Mouse (Mus musculus): Measurements from ENCODE around the gene Gucd1.
"Not testable (repeated sequence)": the region's sequence is repeated elsewhere in the genome, so short reads cannot be mapped to it uniquely, and the experiment has no call there.

The Gucd1 gene

DNA sequence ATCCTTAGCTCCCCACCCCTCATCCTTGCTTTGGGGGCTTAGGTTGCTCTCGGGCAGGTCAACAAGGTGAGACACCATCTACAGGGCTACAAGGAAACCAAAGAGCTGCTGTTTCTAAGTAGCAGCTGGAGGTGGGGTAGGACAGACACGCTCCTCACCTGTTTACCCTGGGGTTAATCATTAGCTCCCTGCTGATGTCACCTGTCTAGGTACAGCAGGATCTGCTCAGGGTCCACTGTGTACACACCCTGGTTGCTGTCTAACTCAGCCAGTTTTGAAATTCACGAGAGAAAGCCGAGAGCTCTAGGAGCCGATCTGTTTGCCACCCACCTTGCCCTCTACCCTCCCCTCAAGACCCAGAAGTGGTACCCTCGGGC lies 88.8 kb downstream of the Gucd1 start:
- DNase-seq = no peak

DNA sequence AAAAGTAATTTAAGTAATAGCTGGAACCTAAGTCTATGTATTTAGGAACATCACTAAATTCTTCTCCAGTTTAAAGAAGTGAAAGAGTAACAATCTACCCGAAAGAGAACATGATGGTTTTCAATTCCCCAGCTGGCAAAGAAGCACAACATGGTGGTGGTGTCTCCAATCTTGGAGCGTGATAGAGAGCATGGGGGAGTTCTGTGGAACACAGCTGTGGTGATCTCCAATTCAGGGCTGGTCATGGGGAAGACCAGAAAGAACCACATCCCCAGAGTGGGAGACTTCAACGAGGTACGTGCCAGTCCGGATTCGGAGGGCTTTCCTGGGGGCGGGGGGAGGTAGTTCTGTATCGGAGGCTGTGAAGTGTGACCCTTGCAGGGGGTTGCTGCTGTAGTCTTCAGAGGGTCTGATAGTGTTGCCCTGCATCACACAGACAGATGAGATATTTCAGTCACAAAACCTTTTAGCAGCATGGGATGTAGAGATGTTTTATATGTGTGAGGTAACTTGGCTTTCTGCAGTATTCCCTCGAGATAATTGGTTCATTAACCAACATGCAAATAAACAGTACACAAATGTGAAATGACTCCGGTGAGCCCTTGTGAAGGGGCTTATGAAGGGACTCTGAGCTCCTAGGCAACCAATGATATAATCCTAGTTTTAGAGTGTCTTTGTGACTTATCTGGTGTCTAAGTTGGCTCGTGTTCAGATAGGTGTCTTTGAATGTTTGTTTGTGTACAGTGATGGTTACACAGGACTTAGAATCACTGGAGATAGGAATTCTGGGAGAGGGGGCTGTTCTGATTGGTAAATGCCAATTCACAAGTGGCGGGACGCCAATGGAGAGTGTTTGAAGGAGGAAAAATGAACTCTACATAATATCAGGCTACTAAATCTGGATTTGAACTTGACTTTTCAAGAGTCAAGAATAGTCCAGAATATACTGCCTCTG lies 89.4 kb downstream of the Gucd1 start:
- no peak for DNase-seq

DNA sequence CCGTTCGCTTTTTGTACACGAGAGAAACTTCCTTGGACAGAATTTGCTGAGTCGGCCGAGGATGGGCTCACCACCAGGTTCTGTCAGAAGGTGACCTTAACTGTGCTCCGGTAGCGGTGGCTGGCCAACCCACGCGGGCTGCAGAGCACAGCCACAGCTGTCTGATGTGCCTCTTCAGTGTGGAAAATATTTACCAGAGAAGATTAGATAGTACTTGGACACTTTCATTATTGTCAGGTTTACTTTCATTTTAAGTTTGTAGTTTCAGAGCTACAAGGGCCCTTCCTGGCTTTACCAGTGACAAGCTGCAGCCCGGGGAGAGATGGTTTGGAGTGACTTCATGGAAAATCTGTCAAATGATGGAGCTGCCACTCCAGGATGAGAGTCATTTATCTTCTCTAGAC lies 93.3 kb downstream of the Gucd1 start:
- no peak for DNase-seq

DNA sequence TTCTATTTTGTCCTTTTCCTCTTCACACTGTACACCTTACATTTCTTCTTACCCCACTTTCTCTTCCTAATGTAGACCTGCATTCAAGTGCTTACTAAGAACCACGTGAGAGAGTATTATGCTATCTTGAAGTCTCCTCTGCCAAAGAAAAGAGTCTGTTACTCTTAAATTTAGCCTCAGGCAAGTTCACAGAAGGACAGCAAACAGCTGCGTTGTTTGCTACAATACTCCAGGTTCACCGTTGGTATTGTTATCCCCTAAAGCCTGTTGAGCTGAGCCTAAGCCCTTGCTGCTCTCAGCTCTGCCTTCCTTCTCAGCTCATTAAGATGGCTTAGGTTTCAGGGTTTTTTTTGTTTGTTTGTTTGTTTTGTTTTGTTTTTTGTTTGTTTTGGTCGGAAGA lies 99.0 kb downstream of the Gucd1 start:
- DNase-seq = no peak

DNA sequence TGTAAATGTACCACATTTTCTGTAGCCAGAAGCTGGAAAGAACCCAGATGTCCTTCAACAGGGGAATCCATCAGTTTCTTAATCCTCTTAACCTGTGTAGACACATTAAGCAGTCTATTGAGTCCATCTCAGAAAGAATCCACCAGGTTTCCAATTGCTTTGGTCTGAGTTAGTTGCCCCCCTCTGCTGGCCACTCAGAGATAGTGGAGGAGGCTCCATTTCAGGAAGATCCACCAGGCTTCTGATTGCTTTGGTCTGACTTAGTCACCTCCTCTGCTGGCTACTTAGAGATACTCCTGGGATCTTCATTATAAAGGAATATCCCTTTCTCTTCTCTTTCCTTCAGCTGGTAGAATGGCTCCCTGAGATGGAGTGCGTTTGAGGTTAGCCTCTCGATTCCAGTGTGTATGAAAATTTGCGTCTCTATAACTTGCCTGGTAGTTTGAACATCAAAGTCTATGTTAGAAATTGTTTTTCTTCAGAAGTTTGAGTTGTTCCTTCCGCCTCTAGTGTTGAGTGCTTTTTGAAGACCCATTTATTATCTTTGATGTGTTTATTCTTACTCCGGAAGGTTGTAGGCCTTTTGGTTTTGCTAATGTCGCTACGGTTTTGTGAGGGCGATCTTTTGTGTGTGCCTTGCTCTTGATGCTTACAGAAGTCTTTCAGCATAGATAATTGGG lies 100.3 kb downstream of the Gucd1 start:
- no peak for DNase-seq

DNA sequence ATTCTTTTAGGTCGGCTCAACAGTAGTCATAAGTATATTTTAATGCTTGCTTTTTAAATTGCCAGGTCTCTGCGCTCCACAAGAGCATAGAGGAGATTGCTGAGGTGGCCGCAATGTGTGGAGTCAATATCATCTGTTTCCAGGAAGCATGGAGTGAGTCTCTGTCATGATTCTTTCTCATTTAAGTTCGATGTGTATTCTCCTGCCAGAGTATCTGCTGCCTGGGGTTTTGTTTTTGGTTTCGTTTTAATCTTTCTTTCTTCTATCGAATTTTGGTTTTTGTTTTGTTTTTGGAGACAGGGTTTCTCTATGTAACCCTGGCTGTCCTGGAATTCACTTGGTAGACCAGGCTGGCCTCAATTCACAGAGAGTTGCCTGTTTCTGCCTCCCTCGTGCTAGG lies 102.8 kb downstream of the Gucd1 start:
- no peak for DNase-seq

DNA sequence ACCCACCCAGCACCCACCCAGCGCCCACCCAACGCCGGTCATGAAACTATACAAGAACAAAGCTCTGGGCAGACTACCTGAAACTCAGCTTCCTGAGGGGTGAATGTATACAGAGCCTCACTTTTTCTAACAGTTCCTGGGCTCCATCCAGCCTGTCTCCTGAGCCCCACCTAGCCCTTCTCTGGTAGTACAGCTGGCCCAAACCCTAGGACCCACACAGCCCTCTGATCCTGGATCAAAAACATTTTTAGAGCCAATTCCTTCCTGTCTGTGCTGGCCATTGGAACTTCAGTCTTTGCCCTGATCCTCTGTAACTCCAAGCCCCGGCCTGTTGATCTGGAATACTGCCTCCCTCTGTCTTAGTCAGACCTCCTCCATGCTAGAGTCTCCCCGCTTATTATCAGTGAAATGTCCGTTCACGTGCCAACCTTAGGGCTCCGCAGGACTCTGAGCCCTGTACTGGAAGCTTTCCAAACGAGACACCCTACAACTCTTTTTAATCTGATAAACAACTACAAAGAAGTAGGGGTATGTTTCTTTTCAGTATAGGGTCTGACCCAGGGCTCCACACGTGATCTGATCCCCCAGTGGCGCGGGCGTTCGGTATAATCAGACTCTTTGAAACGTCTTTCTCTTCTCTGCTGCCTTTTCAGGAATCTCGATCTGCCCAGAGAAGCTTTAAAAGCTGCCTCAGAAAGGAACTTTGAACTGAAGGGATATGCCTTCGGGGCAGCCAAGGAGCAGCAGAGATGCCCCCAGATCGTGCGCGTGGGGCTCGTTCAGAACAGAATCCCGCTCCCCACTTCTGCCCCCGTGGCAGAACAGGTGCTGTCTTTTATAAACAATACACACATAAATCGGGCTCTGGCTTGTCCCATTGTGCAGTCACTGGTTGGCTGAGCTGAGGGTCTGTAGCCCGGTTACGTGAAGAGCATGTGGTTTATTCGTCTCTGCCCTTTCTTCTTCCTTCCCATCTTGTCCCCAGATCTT lies 105.4 kb downstream of the Gucd1 start:
- no peak for DNase-seq

DNA sequence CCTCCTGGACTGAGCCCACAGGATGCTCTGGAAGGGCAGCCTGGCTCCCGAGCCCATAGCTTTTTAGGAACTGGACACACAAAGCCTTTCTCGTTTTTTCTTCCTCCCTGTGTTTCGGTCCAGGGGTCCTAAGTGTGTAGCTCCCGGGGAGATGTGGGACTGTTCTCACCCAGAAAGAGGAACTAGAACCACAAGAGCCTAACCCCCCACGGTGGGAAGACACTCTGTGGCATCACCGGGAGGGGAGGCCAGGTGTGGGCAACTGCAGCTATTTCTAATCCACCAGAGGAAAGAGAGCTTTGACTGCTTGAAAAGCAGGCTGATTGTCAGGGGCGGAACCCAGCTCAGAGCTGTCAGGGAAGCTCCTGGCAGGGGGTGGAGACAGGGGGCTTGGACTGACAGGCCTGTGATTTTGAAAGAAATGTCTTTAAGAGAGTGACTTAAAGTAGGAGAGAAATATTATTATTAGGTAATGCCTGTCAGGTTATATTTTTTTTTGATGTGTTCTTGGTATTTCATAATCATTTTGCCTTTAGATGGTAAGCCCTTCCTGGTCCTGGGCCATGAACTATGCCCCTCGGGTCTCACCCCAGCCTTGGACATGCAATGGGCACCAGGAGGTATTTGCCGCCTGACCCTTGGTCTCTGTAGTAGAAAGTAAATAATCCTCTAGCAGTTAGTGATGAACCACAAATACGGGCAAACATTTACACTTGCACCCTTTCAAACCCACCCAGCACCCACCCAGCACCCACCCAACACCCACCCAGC lies 106.2 kb downstream of the Gucd1 start:
- DNase-seq = not testable (repeated sequence)

DNA sequence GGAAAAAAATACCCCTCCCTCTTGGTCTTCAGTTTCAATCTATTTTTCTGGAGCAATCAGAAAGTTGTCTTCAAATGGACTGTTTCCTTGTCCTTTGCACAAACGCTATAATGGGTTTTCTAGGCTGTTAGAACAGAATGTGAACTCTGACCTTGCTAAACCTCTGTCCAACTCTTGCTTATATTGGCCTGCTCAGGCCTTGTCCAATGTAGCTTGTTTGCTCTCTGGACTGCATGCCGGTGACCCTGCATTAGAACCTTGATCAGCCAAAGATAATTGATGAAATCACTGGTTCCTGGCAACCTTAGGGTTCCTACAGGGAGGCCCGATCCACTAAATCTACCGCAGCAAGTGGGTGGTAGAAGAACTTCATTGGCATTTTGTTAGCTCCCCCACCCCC lies 110.0 kb downstream of the Gucd1 start:
- DNase-seq = no peak

DNA sequence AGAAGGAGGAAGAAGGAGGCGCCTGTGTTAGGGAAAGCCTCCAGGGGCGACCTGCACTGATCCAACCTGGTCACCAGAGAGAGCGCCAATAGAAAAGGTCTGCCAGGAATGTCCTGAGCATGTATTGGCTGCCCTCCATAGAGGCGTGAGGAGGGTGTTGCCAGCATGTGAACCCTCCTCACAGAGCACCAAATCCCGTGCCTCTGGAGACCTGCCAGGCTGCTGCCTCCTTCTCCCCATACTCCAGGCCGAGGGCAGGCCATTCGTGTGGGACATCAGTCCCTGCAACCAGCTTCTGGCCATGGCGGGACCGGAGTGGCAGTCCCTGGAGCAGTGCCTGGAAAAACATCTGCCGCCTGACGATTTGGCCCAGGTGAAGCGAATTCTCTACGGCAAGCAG lies 111.0 kb downstream of the Gucd1 start:
- peak; percentile 16 for DNase-seq

DNA sequence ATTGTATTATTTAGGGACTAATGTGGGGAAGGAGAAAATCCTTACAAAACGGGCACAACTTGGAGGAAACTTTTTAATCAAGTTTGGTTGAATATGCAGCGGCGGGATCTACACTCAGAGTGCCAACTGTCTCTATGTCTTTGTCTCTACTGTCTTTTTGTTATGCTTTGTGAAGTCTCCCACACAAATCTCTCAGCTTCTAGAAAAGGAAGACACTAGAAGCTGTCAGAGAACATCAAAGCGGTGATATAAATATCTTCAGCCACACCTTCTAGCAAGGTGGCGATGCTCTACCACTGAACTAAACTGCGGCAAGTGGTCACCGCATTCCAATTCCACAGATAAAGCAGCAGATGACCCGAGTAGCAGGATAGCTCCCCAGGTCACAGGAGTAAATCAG lies 111.9 kb downstream of the Gucd1 start:
- DNase-seq = no peak

DNA sequence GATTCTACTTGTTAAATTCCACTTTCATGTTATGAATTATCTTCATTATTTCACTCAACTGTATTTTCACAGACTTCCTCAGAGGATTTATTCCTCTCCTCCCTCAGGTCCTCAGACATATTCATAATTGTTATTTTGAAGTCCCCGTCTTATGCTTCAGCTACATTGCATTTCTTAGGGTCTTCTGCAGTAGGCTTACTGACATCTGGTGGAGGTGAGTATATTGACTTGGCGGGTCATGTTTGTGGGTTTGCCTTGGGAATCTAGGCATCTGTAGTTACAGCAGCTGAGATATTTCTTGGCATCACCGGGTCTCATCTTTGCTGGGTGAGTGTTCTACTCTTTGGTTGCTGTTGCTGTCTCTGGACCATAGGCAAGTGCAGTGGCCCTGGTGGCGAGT lies 116.8 kb downstream of the Gucd1 start, which contains the start of gene Upb1:
Gene Upb1 (plus strand): TSS at position 158 of the 400 bp plus-strand sequence.
- DNase-seq = no peak

DNA sequence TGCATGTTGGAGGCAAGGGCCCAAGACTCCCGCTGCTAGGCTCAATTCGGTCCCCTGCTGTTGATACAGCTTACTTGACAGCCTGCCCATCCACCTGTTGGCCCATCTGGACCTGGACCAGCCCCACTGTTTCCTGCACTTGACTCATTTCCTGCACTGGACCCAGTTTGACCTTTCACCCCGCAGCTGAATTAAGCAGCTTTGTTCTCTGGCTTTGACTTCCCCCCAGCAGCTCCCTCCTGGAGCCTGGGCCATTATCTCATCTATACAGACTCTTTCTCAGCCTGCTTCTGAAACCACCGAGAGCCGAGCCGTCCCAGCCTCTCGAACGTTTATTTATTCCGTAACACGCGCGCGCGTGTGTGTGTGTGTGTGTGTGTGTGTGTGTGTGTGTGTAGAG lies 120.8 kb downstream of the Gucd1 start:
- peak; percentile 15 for DNase-seq

DNA sequence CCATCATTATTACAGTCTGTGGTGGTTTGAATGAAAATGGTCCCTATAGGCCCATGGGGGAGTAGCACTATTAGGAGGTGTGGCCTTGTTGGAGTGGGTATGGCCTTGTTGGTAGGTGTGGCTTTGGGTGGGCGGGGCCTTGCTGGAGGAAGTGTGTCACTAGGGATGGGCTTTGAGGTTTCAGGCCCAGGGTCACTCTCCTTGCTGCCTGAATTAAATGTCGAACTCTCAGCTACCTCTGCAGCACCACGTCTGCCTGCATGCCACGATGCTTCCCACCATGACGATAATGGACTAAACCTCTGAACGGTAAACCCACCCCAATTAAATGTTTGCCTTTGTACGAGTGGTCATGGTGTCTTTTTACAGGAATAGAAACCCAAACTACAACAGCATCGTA lies 123.0 kb downstream of the Gucd1 start:
- DNase-seq = no peak

DNA sequence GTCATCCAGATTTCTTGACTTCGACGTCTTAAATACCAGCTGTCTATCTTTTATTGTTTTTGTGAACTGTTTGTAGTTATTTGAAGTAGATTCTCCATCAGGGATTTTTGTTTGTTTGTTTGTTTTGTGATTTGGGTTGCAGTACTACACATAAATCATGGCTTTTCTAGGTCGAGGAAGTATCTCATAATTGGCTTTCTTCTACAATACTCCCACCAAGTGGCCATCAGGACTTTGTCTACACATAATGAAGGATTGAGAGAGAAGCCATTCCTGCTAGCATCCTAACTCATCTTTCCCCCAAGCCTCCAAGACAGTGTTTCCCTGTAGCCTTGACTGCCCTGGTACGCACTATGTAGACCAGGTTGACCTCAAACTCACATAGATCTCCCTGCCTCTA lies 126.9 kb downstream of the Gucd1 start:
- no peak for DNase-seq

DNA sequence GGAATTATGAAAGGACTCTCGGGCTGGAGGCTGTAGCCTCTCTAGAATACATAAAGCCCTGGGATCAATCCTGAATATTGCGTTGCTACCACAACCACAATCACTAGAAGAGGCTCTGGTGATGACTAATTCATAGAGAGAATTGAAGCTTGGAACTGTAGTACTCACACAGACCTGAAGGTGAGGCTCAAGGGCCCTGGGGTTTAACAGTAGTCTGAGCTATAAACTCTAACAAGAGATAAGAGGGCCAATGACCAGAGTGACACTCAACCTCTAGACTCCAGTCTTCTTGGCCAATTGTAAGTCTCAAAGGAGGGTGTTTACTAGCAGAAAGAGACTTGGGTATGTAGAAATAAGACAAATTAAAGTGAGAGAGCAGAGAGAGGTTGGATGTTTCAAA lies 127.6 kb downstream of the Gucd1 start:
- DNase-seq = no peak

DNA sequence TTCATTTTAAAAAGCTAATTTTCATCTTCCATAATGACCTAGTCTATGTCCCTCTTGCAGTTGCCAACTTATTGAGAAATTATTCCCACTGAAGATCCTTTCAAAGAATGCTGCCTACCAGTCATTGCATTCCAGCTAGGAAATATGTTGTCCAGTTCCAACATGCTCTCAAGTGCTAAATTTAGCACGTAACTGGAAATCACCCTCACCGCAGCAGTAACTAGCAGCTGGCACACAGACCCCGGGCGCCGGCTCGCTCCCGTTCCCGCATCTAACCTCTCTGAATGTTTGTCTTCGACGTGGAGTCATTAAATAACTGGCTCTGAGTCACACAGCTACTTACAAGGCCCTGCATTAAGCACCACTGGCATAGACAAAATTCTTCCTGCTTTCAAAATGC lies 139.1 kb downstream of the Gucd1 start:
- no peak for DNase-seq

DNA sequence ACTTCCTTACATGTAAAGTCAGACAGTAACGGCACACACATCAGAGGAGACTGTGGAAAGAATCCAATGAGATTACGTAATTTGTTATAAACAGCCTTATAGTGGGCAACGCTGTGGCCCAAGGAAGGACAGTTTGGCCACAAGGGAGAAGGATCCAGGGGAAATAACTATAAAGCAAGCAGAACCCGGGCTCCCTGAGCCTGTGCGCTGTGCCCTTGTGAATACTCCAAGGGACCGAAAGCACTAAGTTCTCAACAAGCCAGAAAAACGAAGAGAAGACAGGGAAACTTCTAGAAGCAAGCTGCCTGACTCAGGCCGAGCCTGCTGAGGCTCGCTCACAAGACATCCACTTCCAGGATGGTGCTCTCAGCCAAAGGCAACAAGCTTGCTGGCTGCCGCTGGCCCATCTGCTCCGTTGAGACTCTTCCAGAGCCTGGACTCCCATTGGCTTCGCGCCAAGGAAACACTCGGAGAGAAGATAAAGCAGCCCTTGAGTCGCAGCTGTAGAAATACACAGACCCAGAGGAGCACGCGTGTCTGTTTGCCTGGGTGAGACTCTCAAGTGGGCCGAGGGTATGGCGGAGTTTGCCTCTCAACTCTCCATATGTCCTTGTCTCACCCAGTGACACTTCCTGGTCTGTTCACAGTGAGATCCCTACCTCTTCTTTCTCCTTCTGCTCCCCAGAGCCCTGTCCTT lies 144.0 kb downstream of the Gucd1 start:
- DNase-seq = peak; percentile 9

DNA sequence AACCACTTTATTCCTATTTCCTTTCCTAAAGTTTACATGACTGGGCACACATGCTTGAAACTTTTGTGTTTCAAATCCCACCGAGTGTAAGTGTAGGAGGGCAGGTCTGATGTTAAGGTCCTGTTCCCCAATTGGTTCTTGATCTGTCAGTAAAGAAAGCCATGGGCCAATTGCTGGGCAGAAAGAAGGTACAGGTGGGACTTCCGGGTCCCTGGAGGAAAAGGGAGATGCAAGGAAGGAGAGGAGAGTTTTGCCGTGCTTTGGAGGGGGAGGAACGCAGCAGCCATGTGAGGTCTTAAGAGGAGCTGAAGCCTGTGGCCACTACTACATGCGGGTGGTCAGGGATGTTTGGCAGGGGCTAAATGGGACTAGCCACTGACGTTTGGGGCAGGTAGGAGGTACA lies 152.5 kb downstream of the Gucd1 start:
- no peak for DNase-seq

DNA sequence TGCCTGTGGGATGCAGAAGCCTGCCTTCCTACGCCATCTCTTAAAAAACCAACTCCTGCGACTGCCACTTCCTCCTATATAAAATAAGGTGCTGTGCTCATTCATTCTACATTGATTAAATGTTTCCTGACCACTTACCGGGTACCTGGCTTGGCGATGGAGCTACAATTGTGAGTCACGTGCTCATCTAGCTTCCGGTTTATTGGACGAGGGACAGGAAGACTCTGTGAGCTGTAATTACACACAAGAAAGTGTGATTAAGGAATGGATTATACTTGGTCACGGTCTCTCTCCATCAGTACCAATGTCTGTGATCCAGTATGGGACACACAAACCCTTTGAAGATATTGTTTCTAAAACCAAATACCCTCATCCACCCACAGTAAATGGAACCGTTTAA lies 153.0 kb downstream of the Gucd1 start:
- no peak for DNase-seq

DNA sequence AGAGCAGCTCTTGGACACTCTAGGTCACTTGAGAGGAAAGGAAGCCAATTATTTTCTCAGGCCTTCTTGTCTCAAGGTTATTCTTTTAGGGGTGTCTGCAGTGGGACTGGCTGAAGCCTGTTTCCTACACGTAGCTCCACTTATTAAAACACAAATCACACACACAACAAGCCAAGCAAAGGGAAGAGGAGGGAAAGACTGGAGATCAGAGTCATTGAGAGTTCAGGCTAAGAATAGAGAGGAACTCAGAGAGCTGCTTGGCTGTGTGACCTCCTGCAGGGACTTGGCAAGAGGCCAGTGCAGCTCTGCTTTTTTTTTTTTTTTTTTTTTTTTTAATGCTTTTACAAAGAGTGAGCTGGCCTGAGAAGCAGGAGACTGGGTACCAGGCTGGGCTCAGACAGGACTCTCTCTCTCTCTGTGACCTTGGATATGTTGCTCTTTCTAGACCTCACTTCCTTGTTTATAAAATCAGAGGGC lies 153.5 kb downstream of the Gucd1 start:
- peak; percentile 41 for DNase-seq
